Mouse (Mus musculus): ENCODE results near the gene Mymx. TPM values are rescaled to one million over a fixed set of nuclear protein-coding genes. Genes with fewer than 3 reads are reported as not detected.
A peak's percentile ranks its signal among the peaks of the same experiment; 100 is the strongest.
"Not testable (repeated sequence)": the region's sequence is repeated elsewhere in the genome, so short reads cannot be mapped to it uniquely, and the experiment has no call there.

Mymx gene
- polyA plus RNA-seq, 1 experiment from 2014 or later = 0.47 TPM

DNA sequence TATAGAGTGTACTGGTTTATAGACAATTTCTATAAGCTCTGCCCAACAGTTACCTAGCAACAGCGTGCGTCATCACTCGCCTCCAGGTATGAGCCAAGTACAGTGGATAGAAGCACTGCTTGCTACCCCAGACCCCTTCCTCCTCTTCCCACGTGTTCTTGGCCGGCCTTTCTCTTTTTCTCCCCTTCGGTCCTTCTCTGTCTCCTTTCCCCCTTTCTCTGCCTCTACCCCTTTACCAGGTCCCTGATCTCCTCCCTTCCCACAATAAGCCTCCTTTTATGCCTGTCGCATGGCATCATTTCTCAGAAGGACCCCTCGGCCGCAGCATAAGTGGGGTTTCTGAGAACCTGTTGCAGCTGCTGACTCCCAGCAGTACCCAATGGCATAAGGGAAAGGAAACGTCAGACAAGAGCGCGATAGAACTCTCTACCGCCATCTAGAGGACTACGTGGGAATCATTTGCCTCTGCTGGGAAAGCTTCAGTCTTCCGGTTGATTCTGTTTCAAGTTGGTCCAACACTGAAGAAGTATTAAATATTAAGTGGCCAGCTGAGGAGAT, 24.8 kb upstream of the Mymx start:
- WGBS = 26% methylated on average over 15 of the region's 15 CpGs
- Histone ChIP-seq H3K4me3 (no peak overlapping the region), H3K4me1 (replicated peaks) (peaks cover 11% of the 10 kb centered on the region), H3K9ac (no peak overlapping the region), H3K4me2 (peak overlapping the region; percentile 33; the same call in 1 of the 2 replicates), H3K9me3 (no peaks in the 10 kb centered on the region), H3K36me3 (no peaks in the 10 kb centered on the region), H3K27ac (no peak overlapping the region), H3K27me3 (no peaks in the 10 kb centered on the region)
- no peak for ATAC-seq (ENCODE audit: low FRiP score)

DNA sequence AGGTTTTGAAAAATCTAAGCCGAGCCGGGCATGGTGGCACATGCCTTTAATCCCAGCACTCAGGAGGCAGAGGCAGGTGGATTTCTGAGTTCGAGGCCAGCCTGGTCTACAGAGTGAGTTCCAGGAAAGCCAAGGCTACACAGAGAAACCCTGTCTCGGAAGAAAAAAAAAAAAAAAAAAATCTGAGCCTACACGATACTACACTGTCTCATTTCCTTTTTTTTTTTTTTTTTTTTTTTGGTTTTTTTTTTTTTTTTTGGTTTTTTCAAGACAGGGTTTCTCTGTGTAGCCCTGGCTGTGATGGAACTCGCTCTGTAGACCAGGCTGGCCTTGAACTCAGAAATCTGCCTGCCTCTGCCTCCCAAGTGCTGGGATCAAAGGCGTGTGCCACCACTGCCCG, 21.5 kb upstream of the Mymx start:
- ATAC-seq (ENCODE audit: low FRiP score); H3K9me3 ChIP-seq; H3K27me3 ChIP-seq; H3K27ac ChIP-seq; H3K4me3 ChIP-seq; H3K36me3 ChIP-seq; H3K4me1 ChIP-seq (replicated peaks); H3K4me2 ChIP-seq; H3K9ac ChIP-seq: not testable (repeated sequence)
- WGBS = 90% methylated on average over 8 of the region's 8 CpGs

DNA sequence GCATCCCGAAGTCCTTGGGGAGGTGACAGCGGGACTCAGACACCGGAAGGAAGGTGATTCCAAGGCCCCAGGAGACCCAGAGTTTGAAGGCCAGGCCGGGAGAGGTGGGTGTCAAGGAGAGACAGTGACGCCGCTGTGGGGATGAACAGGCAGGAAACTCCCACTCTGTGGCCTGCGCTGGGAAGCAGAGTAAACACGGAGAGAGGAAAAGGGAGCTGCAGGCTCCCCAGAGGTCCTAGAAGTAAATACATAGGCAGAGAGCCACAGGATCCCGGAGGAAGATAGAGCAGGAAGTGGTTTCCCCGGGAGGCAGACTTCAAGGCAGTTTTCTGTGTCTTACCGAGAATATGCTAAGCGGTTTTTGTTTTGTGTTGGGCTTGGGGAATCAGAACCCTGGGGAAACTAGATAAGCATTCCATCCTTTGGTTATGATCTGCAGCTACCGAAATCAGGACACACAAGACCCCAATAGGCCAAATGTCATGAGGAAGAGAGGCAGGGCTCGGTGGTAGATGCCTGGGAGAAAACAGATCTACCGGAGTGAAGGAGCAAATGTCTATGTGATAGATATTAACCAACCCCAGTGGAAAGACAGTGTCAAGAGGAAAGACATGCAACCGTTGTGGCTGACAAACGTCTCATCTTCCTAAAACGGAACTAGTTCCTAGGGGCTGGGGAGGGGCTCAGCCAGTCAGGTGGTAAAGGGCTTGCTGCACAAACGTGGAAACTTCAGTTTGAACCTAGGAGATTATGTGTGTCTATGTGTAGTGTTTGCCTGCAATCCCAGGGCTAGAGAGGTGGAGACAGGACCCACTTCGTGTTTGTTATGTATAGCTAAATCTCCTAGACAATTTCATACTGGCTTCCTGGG, 17.7 kb upstream of the Mymx start:
- peaks cover 4% of the 10 kb centered on the region; the same call in 1 of the 2 replicates for H3K4me1 ChIP-seq (replicated peaks)
- H3K4me2 ChIP-seq = peak overlapping the region; percentile 21; the same call in 1 of the 2 replicates
- WGBS = 31% methylated on average over 20 of the region's 20 CpGs
- H3K9ac ChIP-seq = no peak overlapping the region; the same call in 1 of the 2 replicates
- no peak for ATAC-seq (ENCODE audit: low FRiP score)
- no peaks in the 10 kb centered on the region for H3K9me3 ChIP-seq
- H3K4me3 ChIP-seq = no peak overlapping the region
- H3K27me3 ChIP-seq = no peaks in the 10 kb centered on the region
- no peak overlapping the region for H3K27ac ChIP-seq
- no peaks in the 10 kb centered on the region for H3K36me3 ChIP-seq

DNA sequence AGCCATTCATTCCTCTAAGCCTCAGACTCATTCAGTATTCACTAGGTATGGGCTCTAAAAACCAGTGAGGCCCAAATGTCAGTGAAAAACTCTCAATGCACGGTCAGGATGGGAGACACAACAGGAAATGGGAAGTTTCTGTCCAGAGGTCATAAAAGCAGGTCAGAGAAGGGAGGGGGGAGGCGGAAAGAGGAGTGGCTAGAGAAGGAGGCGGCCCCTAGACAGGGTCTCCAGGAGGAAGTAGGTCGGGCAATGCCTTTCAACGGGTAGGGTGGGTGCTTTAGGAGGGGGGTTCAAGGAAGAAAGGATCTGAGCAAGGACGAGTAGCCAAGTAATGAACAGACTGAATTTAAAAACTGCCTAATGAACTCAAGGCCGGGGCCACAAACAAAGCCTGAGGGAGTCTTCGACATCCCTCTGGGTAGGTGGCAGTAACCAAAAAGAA, 17.1 kb upstream of the Mymx start:
- Histone ChIP-seq H3K9me3 (no peaks in the 10 kb centered on the region), H3K36me3 (no peaks in the 10 kb centered on the region), H3K4me3 (no peak overlapping the region), H3K4me2 (peak overlapping the region; percentile 21; the same call in 1 of the 2 replicates), H3K4me1 (replicated peaks) (peaks cover 4% of the 10 kb centered on the region; the same call in 1 of the 2 replicates), H3K27ac (no peak overlapping the region; the same call in 1 of the 2 replicates), H3K27me3 (no peaks in the 10 kb centered on the region), H3K9ac (no peak overlapping the region; the same call in 1 of the 2 replicates)
- ATAC-seq (ENCODE audit: low FRiP score) = no peak
- 13% methylated on average over 8 of the region's 8 CpGs for WGBS

DNA sequence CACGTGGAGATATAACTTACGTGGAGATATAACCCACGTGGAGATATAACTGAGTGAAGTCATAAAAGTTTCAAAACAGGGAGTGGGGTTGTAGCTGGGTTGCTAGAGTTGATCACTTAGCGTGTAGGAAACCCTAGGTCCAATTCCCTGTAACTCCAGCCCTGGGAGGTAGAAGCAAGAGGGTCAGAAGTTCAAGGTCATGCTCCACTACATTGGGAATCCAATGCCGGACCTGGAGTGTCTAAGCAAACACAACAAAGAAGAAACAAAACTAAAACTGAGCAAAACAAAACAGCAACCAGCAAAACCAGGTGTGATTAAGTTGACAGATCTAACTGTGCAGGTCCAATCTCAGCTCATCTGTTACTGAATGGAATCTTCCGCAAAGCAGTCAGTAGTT, 15.8 kb upstream of the Mymx start:
- no peak overlapping the region for H3K4me2 ChIP-seq
- H3K9ac ChIP-seq = no peak overlapping the region
- no peaks in the 10 kb centered on the region for H3K36me3 ChIP-seq
- ATAC-seq (ENCODE audit: low FRiP score) = no peak
- no peak overlapping the region for H3K4me3 ChIP-seq
- peaks cover 4% of the 10 kb centered on the region; the same call in 1 of the 2 replicates for H3K4me1 ChIP-seq (replicated peaks)
- no peaks in the 10 kb centered on the region for H3K27me3 ChIP-seq
- WGBS = 86% methylated on average over 6 of the region's 6 CpGs
- H3K9me3 ChIP-seq = no peaks in the 10 kb centered on the region
- H3K27ac ChIP-seq = no peak overlapping the region

DNA sequence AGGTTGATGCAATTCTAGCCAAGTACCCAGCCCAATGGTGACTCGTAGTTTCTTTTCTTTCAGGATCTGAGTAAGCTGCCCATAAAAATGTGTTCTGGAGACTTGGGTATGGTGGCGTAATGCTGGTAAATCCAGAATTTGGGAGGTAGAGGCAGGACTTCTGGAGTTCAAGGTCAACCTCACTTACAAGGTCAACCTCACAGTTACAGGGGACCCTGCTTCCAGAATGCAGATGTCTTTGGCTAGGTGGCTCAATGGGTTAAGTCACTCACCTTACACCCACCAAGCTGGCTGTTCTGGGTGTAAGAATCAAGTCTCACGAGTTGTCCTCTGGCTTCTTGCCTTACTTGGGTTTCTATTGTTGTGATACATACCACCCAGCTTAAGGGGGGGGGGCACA, 14.8 kb upstream of the Mymx start:
- H3K9ac ChIP-seq = no peak overlapping the region
- no peaks in the 10 kb centered on the region for H3K9me3 ChIP-seq
- no peak overlapping the region for H3K27ac ChIP-seq
- no peaks in the 10 kb centered on the region for H3K27me3 ChIP-seq
- 88% methylated on average over 3 of the region's 3 CpGs for WGBS
- H3K36me3 ChIP-seq = no peaks in the 10 kb centered on the region
- no peak overlapping the region for H3K4me3 ChIP-seq
- no peak for ATAC-seq (ENCODE audit: low FRiP score)
- no peak overlapping the region for H3K4me2 ChIP-seq
- peaks cover 4% of the 10 kb centered on the region; the same call in 1 of the 2 replicates for H3K4me1 ChIP-seq (replicated peaks)

DNA sequence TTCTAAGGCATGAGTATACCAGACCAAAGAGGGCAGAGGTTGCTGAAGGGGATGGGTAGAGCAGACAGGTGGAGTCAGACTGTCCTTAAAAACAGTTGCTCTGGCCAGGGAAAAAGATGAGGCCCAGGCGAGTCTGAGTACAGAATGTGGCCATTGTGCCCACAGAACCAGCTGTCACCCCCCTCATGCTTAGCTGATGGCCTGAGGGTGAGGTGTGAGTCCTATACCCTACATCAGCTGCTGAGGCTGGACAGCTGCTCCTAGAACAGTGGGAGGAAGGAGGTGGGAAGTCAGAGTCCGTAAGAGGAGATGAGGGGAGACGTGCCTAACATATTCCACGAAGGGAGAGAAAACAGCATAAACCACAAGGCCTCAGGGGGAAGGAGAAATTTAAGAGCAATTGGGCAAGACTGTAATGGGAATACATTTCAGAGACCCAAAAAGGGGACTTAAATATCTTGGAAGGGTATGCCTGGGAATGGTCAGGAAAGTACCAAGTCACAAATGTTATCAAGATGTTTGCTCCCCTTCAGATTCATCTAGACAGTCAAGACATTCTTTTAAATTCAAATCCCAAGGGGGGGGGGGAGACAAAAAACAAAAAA, 14.2 kb upstream of the Mymx start:
- H3K27ac ChIP-seq = no peak overlapping the region
- 68% methylated on average over 4 of the region's 4 CpGs for WGBS
- no peak for ATAC-seq (ENCODE audit: low FRiP score)
- H3K9me3 ChIP-seq = no peaks in the 10 kb centered on the region
- H3K27me3 ChIP-seq = no peaks in the 10 kb centered on the region
- peaks cover 4% of the 10 kb centered on the region; the same call in 1 of the 2 replicates for H3K4me1 ChIP-seq (replicated peaks)
- no peak overlapping the region for H3K4me3 ChIP-seq
- H3K4me2 ChIP-seq = no peak overlapping the region
- H3K36me3 ChIP-seq = no peaks in the 10 kb centered on the region
- no peak overlapping the region for H3K9ac ChIP-seq

DNA sequence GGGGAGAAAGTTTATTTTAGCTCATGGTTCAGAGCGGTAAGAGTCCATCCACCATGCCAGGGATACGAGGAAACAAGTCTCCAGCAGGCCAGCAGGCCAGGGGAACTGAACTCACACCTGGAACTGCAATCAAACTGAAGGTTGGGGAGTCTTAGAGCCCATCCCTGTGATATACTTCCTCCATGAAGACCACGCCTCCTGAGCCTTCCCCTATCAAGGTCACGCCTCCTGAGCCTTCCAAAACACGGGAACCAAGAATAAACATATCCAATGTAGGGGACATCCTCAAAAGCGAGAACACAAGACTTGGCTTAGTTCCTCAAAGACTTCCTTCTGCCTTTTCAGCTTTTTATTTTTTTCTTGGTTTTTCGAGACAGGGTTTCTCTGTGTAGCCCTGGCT, 11.0 kb upstream of the Mymx start:
- H3K9ac ChIP-seq = no peak overlapping the region
- no peak overlapping the region for H3K27ac ChIP-seq
- no peak for ATAC-seq (ENCODE audit: low FRiP score)
- H3K9me3 ChIP-seq = no peaks in the 10 kb centered on the region
- no peak overlapping the region for H3K4me2 ChIP-seq
- 89% methylated on average over 7 of the region's 7 CpGs for WGBS
- H3K4me1 ChIP-seq (replicated peaks) = peaks cover 6% of the 10 kb centered on the region; the same call in 1 of the 2 replicates
- H3K36me3 ChIP-seq = no peaks in the 10 kb centered on the region
- no peak overlapping the region for H3K4me3 ChIP-seq
- no peaks in the 10 kb centered on the region for H3K27me3 ChIP-seq

DNA sequence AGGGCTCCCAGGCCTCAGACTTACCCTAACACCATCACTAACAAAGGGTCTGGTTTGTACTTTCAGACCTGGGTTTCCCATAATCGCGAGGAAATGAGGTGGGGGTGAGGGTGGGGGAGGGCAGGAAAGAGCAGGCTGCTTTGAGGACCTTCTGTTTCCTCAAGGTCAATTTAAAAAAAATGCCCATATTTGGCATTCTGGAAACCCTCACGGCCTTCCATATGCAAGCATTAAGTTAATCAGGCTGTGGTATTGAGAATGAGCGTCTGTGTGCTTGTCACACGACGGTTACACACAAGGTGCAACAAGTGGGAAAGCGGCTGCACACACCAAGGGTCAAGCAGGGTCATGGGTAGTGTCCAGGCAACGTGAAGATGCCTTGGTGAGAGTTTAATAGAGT, 10.1 kb upstream of the Mymx start:
- 84% methylated on average over 8 of the region's 8 CpGs for WGBS
- no peak for ATAC-seq (ENCODE audit: low FRiP score)
- H3K27me3 ChIP-seq = no peaks in the 10 kb centered on the region

DNA sequence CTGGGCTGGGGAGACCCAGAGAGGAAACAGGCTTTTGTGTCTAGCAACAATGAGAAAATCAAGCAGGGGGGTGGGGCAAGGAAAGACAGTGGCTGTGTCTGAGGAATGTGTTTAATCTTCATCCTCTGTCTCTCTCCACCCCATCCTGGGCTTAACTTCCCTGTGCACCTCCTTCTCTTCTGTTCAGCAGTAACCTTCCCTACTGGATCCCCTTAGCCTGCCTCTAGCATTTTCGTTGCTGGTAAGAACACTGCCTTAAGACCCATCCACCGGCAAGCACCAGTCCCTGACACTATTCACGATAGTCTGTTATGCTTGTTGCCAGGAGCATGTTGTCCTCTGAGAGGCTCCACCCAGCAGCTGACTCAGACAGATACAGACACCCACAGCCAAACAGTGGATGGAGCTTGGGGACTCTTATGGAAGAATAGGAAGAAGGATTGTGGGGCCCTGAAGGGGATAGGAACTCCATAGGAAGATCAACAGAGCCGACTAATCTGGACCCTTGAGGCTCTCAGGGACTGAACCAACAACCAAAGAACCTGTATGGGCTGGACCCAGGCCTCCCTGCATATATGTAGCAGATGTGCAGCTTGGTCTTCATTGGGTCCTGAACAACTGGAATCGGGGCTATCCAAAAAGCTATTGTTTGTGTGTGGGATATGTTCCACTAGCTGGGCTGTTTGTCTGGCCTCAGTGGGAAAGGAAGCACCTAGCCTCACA, 8.4 kb upstream of the Mymx start:
- peaks cover 6% of the 10 kb centered on the region; the same call in 1 of the 2 replicates for H3K4me1 ChIP-seq (replicated peaks)
- WGBS = 27% methylated on average over 5 of the region's 5 CpGs
- ATAC-seq (ENCODE audit: low FRiP score) = no peak
- no peak overlapping the region for H3K27ac ChIP-seq
- no peak overlapping the region for H3K4me3 ChIP-seq
- no peak overlapping the region for H3K9ac ChIP-seq
- no peaks in the 10 kb centered on the region for H3K9me3 ChIP-seq
- H3K27me3 ChIP-seq = no peaks in the 10 kb centered on the region
- H3K36me3 ChIP-seq = no peaks in the 10 kb centered on the region
- H3K4me2 ChIP-seq = no peak overlapping the region

More for the DNA sequence above, 10.1 kb upstream of the Mymx start:
- H3K36me3 ChIP-seq = no peaks in the 10 kb centered on the region
- H3K4me1 ChIP-seq (replicated peaks) = peaks cover 6% of the 10 kb centered on the region; the same call in 1 of the 2 replicates
- no peak overlapping the region for H3K4me2 ChIP-seq
- no peaks in the 10 kb centered on the region for H3K9me3 ChIP-seq
- H3K4me3 ChIP-seq = no peak overlapping the region
- H3K27ac ChIP-seq = no peak overlapping the region
- no peak overlapping the region for H3K9ac ChIP-seq

DNA sequence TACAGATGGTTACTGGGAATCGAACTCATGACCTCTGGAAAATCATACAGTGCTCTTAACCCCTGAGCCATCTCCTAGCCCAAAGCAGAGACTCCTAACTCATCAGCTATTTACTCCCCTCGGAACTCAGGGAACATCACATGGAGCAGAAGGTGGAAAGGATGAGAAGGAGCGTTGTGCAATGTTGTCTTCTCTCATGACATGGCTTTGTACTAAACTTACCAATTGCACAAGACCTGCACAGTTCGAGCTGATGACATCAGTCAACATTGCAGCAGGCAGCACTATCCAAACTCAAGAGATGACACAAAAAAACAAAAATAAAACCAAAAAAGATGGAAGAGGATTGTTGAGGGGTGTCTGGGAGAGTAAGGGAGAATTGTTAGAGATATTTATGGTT, 6.5 kb upstream of the Mymx start:
- H3K36me3 ChIP-seq = no peaks in the 10 kb centered on the region
- no peak overlapping the region for H3K4me3 ChIP-seq
- H3K27ac ChIP-seq = no peak overlapping the region
- WGBS = 88% methylated on average over 4 of the region's 4 CpGs
- H3K4me2 ChIP-seq = no peak overlapping the region
- H3K27me3 ChIP-seq = peaks cover 2% of the 10 kb centered on the region; the same call in 1 of the 2 replicates
- no peak for ATAC-seq (ENCODE audit: low FRiP score)
- H3K9ac ChIP-seq = no peak overlapping the region
- H3K9me3 ChIP-seq = no peaks in the 10 kb centered on the region
- peaks cover 6% of the 10 kb centered on the region; the same call in 1 of the 2 replicates for H3K4me1 ChIP-seq (replicated peaks)
